9 mouse cellular contexts compared by ENCODE assay signal in the genomic region with DNA sequence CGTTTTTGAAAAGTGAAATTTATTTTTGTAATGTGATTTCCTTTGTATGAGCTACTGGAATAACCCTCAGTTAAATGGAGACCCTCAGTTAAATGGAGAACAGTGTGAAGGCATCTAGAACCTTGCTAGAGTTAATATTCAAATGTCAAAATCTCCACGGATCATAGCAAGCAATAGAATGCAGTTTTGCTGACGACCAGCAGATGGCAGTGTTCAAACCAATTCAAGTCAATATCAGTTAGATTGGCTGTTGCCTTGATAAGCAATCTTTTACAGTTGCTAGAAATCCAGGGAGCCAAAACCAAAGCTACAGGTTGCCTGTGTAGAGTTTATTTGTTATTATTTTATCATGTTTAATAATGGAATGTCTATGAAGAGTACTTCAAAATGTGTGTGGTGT. TPM values are rescaled to one million over a fixed set of nuclear protein-coding genes. Genes with fewer than 3 reads are reported as not detected.
A peak's percentile ranks its signal among the peaks of the same experiment; 100 is the strongest.
DNase-seq lines count a peak whose midpoint lies in the region; ATAC-seq and TF ChIP-seq lines count a peak whose summit lies in the region.
"Had no signal": no experiment of that assay in that cellular context is flagged by ENCODE, and none has a peak within 500 bp of the region (broad histone marks: within the 10 kb centered on the region; RNA-seq: fewer than 3 reads in every experiment).

No protein-coding gene starts in this region.

- no peaks in the 10 kb centered on the region for H3K4me1 ChIP-seq in liver, embryonic 11.5 days (replicated peaks; ENCODE audit: control insufficient read depth, insufficient read depth, low read length)
- H3K4me1 ChIP-seq in ES-E14 (ENCODE audit: control insufficient read depth in 2 of 2, insufficient read depth in 2 of 2, low read length in 2 of 2, poor library complexity in 1 of 2): no peaks in the 10 kb centered on the region
- no peaks in the 10 kb centered on the region for H3K4me1 ChIP-seq in midbrain, postnatal 0 days (ENCODE audit: insufficient read depth, low read length)
- H3K4me1 ChIP-seq: lung, embryonic 15.5 days had no signal

- DNase-seq in liver: peak; percentile 34
- no peak for DNase-seq in liver, embryonic 11.5 days (ENCODE audit: low spot score)
- no peak for DNase-seq in ES-E14 (ENCODE audit: low read depth, low spot score)
- DNase-seq in brain, embryonic 14.5 days (ENCODE audit: low read depth): peak; percentile 86
- DNase-seq in gastrocnemius, adult 2 months: peak; percentile 59
- peak; percentile 29 to 69 for DNase-seq in layer of hippocampus, postnatal 25 days (ENCODE audit: extremely low spot score in 1 of 2, low spot score in 1 of 2)
- peak; percentile 72 for DNase-seq in midbrain, postnatal 0 days (ENCODE audit: low spot score)

- in situ Hi-C loops in ES-E14 (cut with MboI; ENCODE audit: low sequenced_read_pairs in 2 of 2, unreplicated experiment in 2 of 2): no loop called here

- TF ChIP-seq CTCF in brain, embryonic 14.5 days (IDR thresholded peaks at IDR 0.05; ENCODE audit: borderline replicate concordance, extremely low read depth, insufficient read depth, insufficient read length): peak; percentile 76
- TF ChIP-seq CTCF in gastrocnemius, adult 2 months (IDR thresholded peaks at IDR 0.05): peak; percentile 89
- TF ChIP-seq CTCF in midbrain, postnatal 0 days (IDR thresholded peaks at IDR 0.05): peak; percentile 91

- H3K9ac ChIP-seq in liver, embryonic 11.5 days (ENCODE audit: low read depth, low read length): no peak overlapping the region
- H3K9ac ChIP-seq in ES-E14 (ENCODE audit: insufficient read depth, low read depth, low read length, poor library complexity, severe bottlenecking): no peak overlapping the region
- no peak overlapping the region for H3K9ac ChIP-seq in midbrain, postnatal 0 days (replicated peaks; ENCODE audit: low read length, poor library complexity, severe bottlenecking)
- H3K9ac ChIP-seq: lung, embryonic 15.5 days had no signal

- no peak for TF ChIP-seq POLR2A in brain, embryonic 14.5 days (IDR thresholded peaks at IDR 0.05; ENCODE audit: borderline replicate concordance, extremely low read depth, insufficient read depth, insufficient read length, poor library complexity, severe bottlenecking)

- H3K27ac ChIP-seq in liver, embryonic 11.5 days (ENCODE audit: low read depth, low read length): no peak overlapping the region
- no peak overlapping the region for H3K27ac ChIP-seq in ES-E14 (ENCODE audit: insufficient read depth, low read depth, low read length, poor library complexity, severe bottlenecking)
- H3K27ac ChIP-seq in gastrocnemius, adult 2 months: peak overlapping the region; percentile 95; the same call in 1 of the 2 replicates
- no peak overlapping the region for H3K27ac ChIP-seq in midbrain, postnatal 0 days (ENCODE audit: low read depth, low read length)
- H3K27ac ChIP-seq: lung, embryonic 15.5 days had no signal

- H3K36me3 ChIP-seq in liver, embryonic 11.5 days (ENCODE audit: control insufficient read depth, insufficient read depth, low read length): no peaks in the 10 kb centered on the region
- H3K36me3 ChIP-seq in ES-E14 (ENCODE audit: control insufficient read depth, insufficient read depth, low read length, poor library complexity, severe bottlenecking): no peaks in the 10 kb centered on the region
- H3K36me3 ChIP-seq in midbrain, postnatal 0 days (ENCODE audit: insufficient read depth, low read length): no peaks in the 10 kb centered on the region
- H3K36me3 ChIP-seq: lung, embryonic 15.5 days had no signal

- H3K4me2 ChIP-seq in liver, embryonic 11.5 days: no peak overlapping the region
- no peak overlapping the region for H3K4me2 ChIP-seq in midbrain, postnatal 0 days (ENCODE audit: low read depth, low read length, poor library complexity, severe bottlenecking)
- H3K4me2 ChIP-seq: lung, embryonic 15.5 days had no signal

- intact Hi-C loops in gastrocnemius, adult 2 months (cut with DNase I): loop anchor here (1.0 kb wide), 1 partner anchor 42 kb away; no protein-coding TSS in a partner anchor

- WGBS in liver, embryonic 11.5 days: 22% methylated on average over 3 of the region's 3 CpGs
- WGBS in midbrain, postnatal 0 days: 25% methylated on average over 3 of the region's 3 CpGs

- no peak for ATAC-seq in liver, embryonic 11.5 days (replicated peaks; ENCODE audit: low FRiP score)
- ATAC-seq in midbrain, postnatal 0 days (ENCODE audit: low FRiP score): no peak
- no peak for ATAC-seq in monocyte, adult 5-6 weeks (replicated peaks; ENCODE audit: insufficient number of reproducible peaks, low FRiP score, low TSS enrichment, poor library complexity, severe bottlenecking)

- no peak overlapping the region for H3K4me3 ChIP-seq in liver, embryonic 11.5 days (ENCODE audit: low read depth, low read length)
- no peak overlapping the region for H3K4me3 ChIP-seq in ES-E14 (ENCODE audit: insufficient read depth in 1 of 2, low read depth in 1 of 2, low read length in 2 of 2, poor library complexity in 1 of 2, severe bottlenecking in 1 of 2)
- no peak overlapping the region for H3K4me3 ChIP-seq in gastrocnemius, adult 2 months
- no peak overlapping the region for H3K4me3 ChIP-seq in midbrain, postnatal 0 days (ENCODE audit: low read depth, low read length)
- H3K4me3 ChIP-seq: lung, embryonic 15.5 days had no signal

- H3K27me3 ChIP-seq in liver, embryonic 11.5 days (replicated peaks; ENCODE audit: control insufficient read depth, insufficient read depth, low read length): no peaks in the 10 kb centered on the region
- no peaks in the 10 kb centered on the region for H3K27me3 ChIP-seq in midbrain, postnatal 0 days (ENCODE audit: insufficient read depth, low read length)
- H3K27me3 ChIP-seq: lung, embryonic 15.5 days had no signal

- no peaks in the 10 kb centered on the region for H3K9me3 ChIP-seq in liver, embryonic 11.5 days (ENCODE audit: control insufficient read depth, low read length)
- H3K9me3 ChIP-seq in ES-E14 (ENCODE audit: control insufficient read depth, insufficient read depth, low read depth, low read length): no peaks in the 10 kb centered on the region
- H3K9me3 ChIP-seq in midbrain, postnatal 0 days (ENCODE audit: low read length): no peaks in the 10 kb centered on the region
- H3K9me3 ChIP-seq: lung, embryonic 15.5 days had no signal

TF ChIP-seq in ES-E14, 5 proteins besides CTCF, POLR2A, EP300 and RAD21:
- TF ChIP-seq CHD2 (IDR thresholded peaks at IDR 0.05; ENCODE audit: low read depth, low read length): no peak
- peak; percentile 21; the same call in 1 of the 2 replicates for TF ChIP-seq ZC3H11A (IDR thresholded peaks at IDR 0.05; ENCODE audit: borderline replicate concordance, low read depth, low read length)

RNA-seq across cellular contexts. Expression of gene Tmem182, which starts 2.6 kb away (rescaled TPM):
- 0.22 TPM in 1 of 2 replicates, not detected in the other for polyA plus RNA-seq in liver, embryonic 11.5 days (2014; fragmentation: Nextera tagmentation; extraction: Ambion mirVana)
- total RNA-seq in ES-E14 (2012; rRNA removed): not detected in 2 replicates
- 0.05 TPM in 1 of 2 replicates, not detected in the other for polyA plus RNA-seq in brain, embryonic 14.5 days (2012; rRNA removed)
- total RNA-seq in gastrocnemius, adult 2 months (2021): 100 to 1,000 TPM; 181 to 243 TPM
- total RNA-seq in layer of hippocampus, postnatal 25 days (2021): under 1 TPM; 0.20 to 0.21 TPM
- 0.05 and 0.24 TPM in 2 replicates for total RNA-seq in midbrain, postnatal 0 days (2014; rRNA removed)
- 0.20 and 0.21 TPM in 2 replicates for polyA plus RNA-seq in midbrain, postnatal 0 days (2015; fragmentation: Nextera tagmentation; extraction: Ambion mirVana)
- total RNA-seq in monocyte, adult 5-6 weeks (2017): not detected in 3 replicates

RNA-seq across cellular contexts. Expression of gene Mfsd9, which starts 12.3 kb away (rescaled TPM):
- 1.9 and 2.1 TPM in 2 replicates for polyA plus RNA-seq in liver, embryonic 11.5 days (2014; fragmentation: Nextera tagmentation; extraction: Ambion mirVana)
- total RNA-seq in ES-E14 (2012; rRNA removed): 3.1 and 5.4 TPM in 2 replicates
- 2.6 and 3.9 TPM in 2 replicates for polyA plus RNA-seq in brain, embryonic 14.5 days (2012; rRNA removed)
- under 1 TPM; 0.31 to 0.89 TPM for total RNA-seq in gastrocnemius, adult 2 months (2021)
- 1 to 10 TPM; 4.2 to 4.5 TPM for total RNA-seq in layer of hippocampus, postnatal 25 days (2021)
- 9.2 and 9.3 TPM in 2 replicates for total RNA-seq in midbrain, postnatal 0 days (2014; rRNA removed)
- 5.5 and 5.8 TPM in 2 replicates for polyA plus RNA-seq in midbrain, postnatal 0 days (2015; fragmentation: Nextera tagmentation; extraction: Ambion mirVana)
- 0.75 to 3.6 TPM (median 0.76 TPM) in 3 replicates for total RNA-seq in monocyte, adult 5-6 weeks (2017)

Comparison
In these comparisons a context has a peak if more than half of its experiments do, and no peak if none do; other contexts are left out.
1. DNase-seq: peak in liver (single experiment), brain, embryonic 14.5 days (single experiment), gastrocnemius, adult 2 months (single experiment), layer of hippocampus, postnatal 25 days (2 of 2) and midbrain, postnatal 0 days (single experiment); none in liver, embryonic 11.5 days (single experiment) and ES-E14 (single experiment).
2. RNA of gene Tmem182, which starts 2.6 kb away (total RNA-seq): 181 to 243 TPM in gastrocnemius, adult 2 months; 0.20 to 0.21 TPM in layer of hippocampus, postnatal 25 days, 0.05 to 0.24 TPM in midbrain, postnatal 0 days, not detected in ES-E14 and not detected in monocyte, adult 5-6 weeks; every median in the first group is over 100 times any median in the second.
3. Peak in every context shown above with its lines, with median percentiles within 50 percentile points of each other: CTCF ChIP-seq.